Mouse (Mus musculus) spleen, embryonic (tissue): ENCODE results near the gene Fam189a1.

Source experiments
- CTCF ChIA-PET: fragments of 350-600 bp; sonication (Branson Sonifier 250); formaldehyde crosslinking; loops from one replicate; lab custom pipeline; 2022; lab: Charles Lee

Fam189a1 gene

DNA sequence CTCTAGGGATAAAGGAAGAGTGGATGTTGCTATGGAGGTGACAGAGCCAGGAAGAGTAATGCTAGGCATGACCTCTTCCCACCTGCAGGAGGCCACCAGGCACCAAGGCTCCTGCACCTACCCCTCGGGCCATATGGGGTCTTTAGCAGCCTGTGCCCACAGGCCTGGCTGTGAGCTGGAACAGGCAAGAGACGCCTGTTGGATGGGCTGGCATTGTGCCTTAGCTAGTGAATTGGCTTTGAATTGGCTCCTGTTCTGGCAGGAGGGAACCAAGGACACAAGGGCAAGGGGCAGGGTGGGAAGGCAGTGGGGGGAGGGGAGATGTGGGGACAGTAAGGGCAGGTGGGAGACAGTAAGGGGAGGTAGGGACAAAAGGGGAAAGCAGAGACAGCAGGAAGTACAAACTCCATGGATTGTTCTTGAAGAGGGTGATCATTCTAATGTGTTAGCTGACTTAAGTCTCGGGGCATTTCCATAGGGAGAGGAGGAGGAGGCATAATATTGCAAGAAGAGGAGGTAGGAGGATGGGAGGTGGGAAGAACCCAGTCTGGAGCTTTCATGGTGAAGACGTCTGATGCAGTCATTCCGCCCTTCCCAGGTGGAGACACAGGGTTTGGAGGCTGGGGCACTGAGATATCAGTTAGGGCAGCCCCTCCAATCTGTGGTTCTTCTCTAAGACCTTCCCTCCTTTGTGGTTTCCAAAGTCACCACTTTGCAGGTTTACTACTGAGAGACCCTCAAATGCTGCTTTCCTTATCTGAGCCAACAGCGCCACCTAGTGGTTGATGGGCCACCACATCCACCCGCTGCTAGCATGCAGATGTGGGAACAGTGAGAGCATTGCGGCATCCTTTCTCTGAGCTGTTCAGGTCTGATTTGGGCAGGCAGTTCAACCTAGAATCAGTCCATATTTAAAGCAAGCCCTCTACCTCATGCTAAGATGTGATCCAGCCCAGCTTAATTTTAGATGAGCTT lies 414.8 kb downstream of the Fam189a1 start:
- CTCF ChIA-PET: interaction anchor here (0.6 kb wide), 1 partner anchor 30 kb away, joined by 3 read pairs; no protein-coding TSS in a partner anchor

- CTCF ChIA-PET: interaction anchor here (0.5 kb wide), 1 partner anchor 415 kb away, joined by 6 read pairs; no protein-coding TSS in a partner anchor
Observed at GRCm38 (mm10) chr7:64739131-64739530, 417.2 kb downstream of the Fam189a1 start.

DNA sequence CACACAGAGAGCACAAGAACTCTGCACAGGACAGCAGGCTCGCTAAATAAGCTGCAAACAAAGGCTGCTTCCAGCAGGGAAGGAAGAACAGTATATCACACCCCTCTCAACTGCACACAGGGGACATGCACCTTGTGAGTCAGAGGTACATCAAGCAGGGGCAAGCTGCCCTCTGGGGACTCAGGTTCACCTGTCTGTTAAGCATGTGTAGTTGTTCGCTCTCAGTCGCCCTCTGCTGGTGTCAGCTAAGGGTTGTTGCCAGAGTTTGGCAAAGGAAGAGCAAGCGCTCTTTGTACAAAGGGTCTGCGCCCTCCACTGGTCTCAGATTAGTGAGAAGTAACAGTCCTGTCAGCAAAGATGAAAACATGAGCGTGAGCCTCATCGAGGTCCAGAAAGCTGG lies 426.6 kb downstream of the Fam189a1 start:
- CTCF ChIA-PET: no interaction called here

DNA sequence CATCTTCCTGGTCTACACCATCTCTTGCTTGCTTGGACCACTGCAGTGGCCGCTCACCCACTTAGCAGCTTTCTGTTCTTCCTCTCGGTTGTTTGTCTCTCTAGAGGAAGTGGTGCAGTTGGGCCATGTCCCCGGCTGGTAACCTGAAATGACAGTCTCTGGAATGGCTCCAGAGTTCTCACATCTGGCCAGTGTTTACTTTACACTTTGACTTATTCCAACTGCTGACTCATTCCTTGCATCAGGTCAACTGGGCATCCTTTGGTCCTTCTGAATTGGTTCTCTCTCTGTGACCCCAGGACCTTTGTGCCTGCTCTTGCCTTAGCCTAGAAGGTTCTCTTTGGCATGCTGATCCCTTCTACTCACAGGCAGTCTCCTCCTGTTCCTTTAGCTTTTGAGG lies 427.6 kb downstream of the Fam189a1 start:
- CTCF ChIA-PET: no interaction called here

DNA sequence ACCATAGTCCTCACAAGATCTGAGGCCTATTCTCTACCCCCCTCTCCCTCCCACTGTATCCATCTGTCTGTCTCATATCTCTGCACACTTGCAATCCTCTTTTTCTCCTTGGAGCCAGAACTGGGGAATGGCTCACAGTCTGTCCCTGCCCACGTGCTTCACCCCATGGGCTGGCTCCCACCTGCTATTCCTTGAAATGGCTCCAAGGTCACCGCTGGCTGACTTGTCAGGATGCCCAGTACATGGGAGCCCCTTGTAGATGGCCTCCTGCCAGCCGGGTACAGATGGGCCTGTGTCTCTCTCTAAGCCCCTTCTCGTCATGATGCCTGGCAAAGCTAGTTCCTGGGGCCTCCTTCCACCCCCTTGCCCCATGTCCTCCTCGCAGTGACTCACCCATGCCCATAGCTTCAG lies 428.2 kb downstream of the Fam189a1 start:
- CTCF ChIA-PET: no interaction called here

- CTCF ChIA-PET: no interaction called here
Observed at GRCm38 (mm10) chr7:64725967-64726695, 430.2 kb downstream of the Fam189a1 start.

DNA sequence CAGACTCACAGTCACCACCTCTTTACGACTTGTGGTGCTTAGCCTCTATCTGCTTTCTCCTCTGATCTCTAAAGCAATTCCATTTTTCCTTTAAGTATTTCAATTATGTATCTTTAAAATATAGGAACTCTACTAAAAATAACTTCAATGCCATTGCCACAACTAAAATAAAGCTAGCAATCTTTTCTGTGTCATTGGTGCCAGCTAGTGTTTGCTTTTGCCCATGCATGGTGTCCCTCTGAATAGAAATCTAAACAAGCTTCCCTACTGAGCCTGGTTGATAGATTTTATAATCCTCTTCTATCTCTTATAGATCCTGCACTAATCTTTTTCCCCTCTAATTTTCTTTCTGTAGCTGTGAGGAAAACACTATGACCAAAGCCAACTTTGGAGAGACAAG lies 432.0 kb downstream of the Fam189a1 start:
- CTCF ChIA-PET: no interaction called here

DNA sequence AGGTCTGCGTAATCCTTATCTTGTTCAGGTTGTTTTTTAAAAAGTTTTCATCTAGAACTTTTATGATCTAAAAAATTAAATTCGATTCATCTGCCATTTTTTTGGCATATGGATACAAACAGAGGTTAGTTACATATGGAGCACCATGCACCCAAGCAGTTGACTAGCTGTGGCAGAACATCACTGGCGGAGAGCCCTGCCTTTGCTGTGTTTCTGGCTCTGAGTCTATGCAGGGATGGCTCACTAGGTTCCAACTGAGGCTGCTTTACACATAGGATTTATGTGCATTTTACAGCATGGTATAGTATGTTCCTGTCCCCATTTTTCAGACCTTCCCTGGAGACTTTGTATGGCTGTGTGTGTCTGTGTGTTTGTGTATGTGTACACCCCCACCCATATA lies 433.1 kb downstream of the Fam189a1 start:
- CTCF ChIA-PET: no interaction called here

DNA sequence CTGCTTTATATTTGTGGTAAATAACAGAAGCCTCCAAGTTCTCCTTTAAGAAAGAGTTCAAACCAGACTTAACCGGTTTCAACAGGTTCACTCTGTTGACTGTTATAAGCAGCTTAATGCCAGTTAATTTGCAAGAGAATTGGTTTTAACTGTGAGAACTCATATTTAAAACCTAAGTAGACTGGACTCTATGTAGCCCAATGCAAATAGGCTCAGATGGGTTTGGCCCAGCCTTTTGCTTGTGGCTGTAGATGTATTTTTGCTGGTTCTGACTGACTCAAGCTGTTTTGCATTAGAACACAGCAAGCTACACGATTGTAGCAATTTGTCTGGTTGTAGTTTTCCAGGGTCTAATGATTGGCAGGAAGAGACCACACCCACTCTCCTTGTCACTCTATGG lies 440.1 kb downstream of the Fam189a1 start:
- CTCF ChIA-PET: no interaction called here

DNA sequence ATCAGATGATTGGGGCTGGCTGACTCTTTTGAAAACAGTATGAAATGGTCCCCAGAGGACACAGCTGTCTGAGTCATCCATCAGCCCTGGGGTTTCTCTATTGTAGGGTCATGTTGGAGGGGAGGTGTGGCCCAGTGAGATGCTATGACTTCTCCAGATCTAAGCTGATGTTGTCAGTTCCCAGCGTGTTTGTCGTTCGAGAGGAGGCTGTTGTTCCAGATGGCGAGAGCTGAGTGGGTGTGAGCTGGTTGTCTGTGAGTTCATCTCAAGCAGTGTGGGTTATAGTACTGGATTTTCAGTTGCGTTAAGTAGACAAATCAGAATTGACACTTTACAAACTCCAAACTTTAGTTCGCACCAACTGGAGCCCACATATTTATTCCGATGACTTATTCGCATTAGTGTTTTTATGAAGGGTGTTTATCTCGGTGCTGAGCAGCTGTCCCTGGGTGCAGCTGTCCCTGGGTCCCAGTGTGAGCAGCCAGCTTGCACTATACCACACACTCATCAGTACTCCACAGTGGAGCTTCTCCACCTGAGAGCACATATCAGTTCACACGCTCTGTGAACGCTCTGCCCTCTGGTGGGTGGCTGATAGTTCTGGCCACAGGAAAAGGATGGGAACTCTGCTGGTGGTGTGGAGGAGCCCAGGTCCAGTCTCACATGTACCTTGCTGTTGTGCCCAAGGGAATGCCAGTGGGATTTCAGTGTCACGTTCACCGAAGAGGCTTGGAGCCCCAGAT lies 446.7 kb downstream of the Fam189a1 start:
- CTCF ChIA-PET: no interaction called here

- CTCF ChIA-PET: no interaction called here
Observed at GRCm38 (mm10) chr7:64708176-64708575, 448.2 kb downstream of the Fam189a1 start.
